Mouse (Mus musculus) mature B cell (primary cell): ENCODE data around the gene Zfp750.

Experiments
- in situ Hi-C: fragments of 300-500 bp; cut with MboI; formaldehyde crosslinking; loops from 2 replicates; pipeline ENCODE4 v1.14.3; 2019

Gene Zfp750

GRCm38 (mm10) chr11:121519131-121519530 is at the start of gene Zfp750:
Zfp750 (minus strand) TSS chr11:121519333.
- in situ Hi-C loops: no loop called here

- in situ Hi-C loops: no loop called here
These were observed 45.1 kb upstream of the Zfp750 start for GRCm38 (mm10) chr11:121564265-121564664.

- in situ Hi-C loops: no loop called here
These were observed 44.2 kb upstream of the Zfp750 start for GRCm38 (mm10) chr11:121563312-121563711.

- in situ Hi-C loops: no loop called here
These were observed 41.1 kb upstream of the Zfp750 start for GRCm38 (mm10) chr11:121560294-121560663.

GRCm38 (mm10) chr11:121559527-121560293 is 40.6 kb upstream of the Zfp750 start:
- in situ Hi-C loops: no loop called here

- in situ Hi-C loops: no loop called here
These were observed 39.4 kb upstream of the Zfp750 start for GRCm38 (mm10) chr11:121558522-121558921.

GRCm38 (mm10) chr11:121557946-121558345 is 38.8 kb upstream of the Zfp750 start:
- in situ Hi-C loops: no loop called here

GRCm38 (mm10) chr11:121556727-121557126 is 37.6 kb upstream of the Zfp750 start:
- in situ Hi-C loops: no loop called here

GRCm38 (mm10) chr11:121553458-121553857 is 34.3 kb upstream of the Zfp750 start:
- in situ Hi-C loops: no loop called here

- in situ Hi-C loops: no loop called here
These were observed 33.8 kb upstream of the Zfp750 start for GRCm38 (mm10) chr11:121552846-121553457.

GRCm38 (mm10) chr11:121552167-121552566 is 33.0 kb upstream of the Zfp750 start:
- in situ Hi-C loops: no loop called here

GRCm38 (mm10) chr11:121551206-121551799 is 32.2 kb upstream of the Zfp750 start:
- in situ Hi-C loops: no loop called here

GRCm38 (mm10) chr11:121549843-121550647 is 30.9 kb upstream of the Zfp750 start:
- in situ Hi-C loops: no loop called here

- in situ Hi-C loops: no loop called here
These were observed 30.1 kb upstream of the Zfp750 start for GRCm38 (mm10) chr11:121548996-121549842.

- in situ Hi-C loops: no loop called here
These were observed 28.8 kb upstream of the Zfp750 start for GRCm38 (mm10) chr11:121547925-121548324.

- in situ Hi-C loops: no loop called here
These were observed 28.1 kb upstream of the Zfp750 start for GRCm38 (mm10) chr11:121547234-121547633.

- in situ Hi-C loops: no loop called here
These were observed 26.4 kb upstream of the Zfp750 start for GRCm38 (mm10) chr11:121545398-121546034.

GRCm38 (mm10) chr11:121544755-121545397 is 25.7 kb upstream of the Zfp750 start:
- in situ Hi-C loops: no loop called here

- in situ Hi-C loops: no loop called here
These were observed 24.8 kb upstream of the Zfp750 start for GRCm38 (mm10) chr11:121543922-121544321.

GRCm38 (mm10) chr11:121543287-121543856 is 24.2 kb upstream of the Zfp750 start:
- in situ Hi-C loops: no loop called here
